Comparison of ENCODE assay signal across 8 mouse cellular contexts in genomic region chr2:80266894-80267293, GRCm38 (mm10). TPM values are rescaled to one million over a fixed set of nuclear protein-coding genes. Genes with fewer than 3 reads are reported as not detected.
DNase-seq lines count a peak whose midpoint lies in the region; ATAC-seq and TF ChIP-seq lines count a peak whose summit lies in the region.

No protein-coding gene starts in this region.

- peak; percentile 61 for DNase-seq in ES-E14 (ENCODE audit: low read depth, low spot score)
- peak; percentile 64 for DNase-seq in c-Kit-positive CD71-negative TER-119-negative erythroid progenitor cells, embryonic 14.5 days (ENCODE audit: low read depth)
- DNase-seq in heart, postnatal 10 days: peak; percentile 76 to 78
- peak; percentile 19 for DNase-seq in large intestine, adult 2 months (ENCODE audit: low read depth, low spot score)
- peak; percentile 75 for DNase-seq in testis, postnatal 10 days (ENCODE audit: low spot score)

- H3K27ac ChIP-seq in ES-E14 (ENCODE audit: insufficient read depth, low read depth, low read length, poor library complexity, severe bottlenecking): no peak overlapping the region
- no peak overlapping the region for H3K27ac ChIP-seq in forebrain, embryonic 12.5 days
- no peak overlapping the region for H3K27ac ChIP-seq in liver, embryonic 16.5 days (ENCODE audit: low read length)
- no peak overlapping the region for H3K27ac ChIP-seq in neural tube, embryonic 12.5 days

- intact Hi-C loops in heart, postnatal 10 days (cut with DNase I): loop anchor here (1.0 kb wide), 1 partner anchor 402 kb away; no protein-coding TSS in a partner anchor

- WGBS in forebrain, embryonic 12.5 days: 22% methylated on average over 11 of the region's 11 CpGs
- 13% methylated on average over 11 of the region's 11 CpGs for WGBS in large intestine, adult 2 months
- 11% methylated on average over 11 of the region's 11 CpGs for WGBS in liver, embryonic 16.5 days (ENCODE audit: insufficient replicate concordance)
- WGBS in neural tube, embryonic 12.5 days: 18% methylated on average over 11 of the region's 11 CpGs

- no peaks in the 10 kb centered on the region for H3K36me3 ChIP-seq in ES-E14 (ENCODE audit: control insufficient read depth, insufficient read depth, low read length, poor library complexity, severe bottlenecking)
- H3K36me3 ChIP-seq in forebrain, embryonic 12.5 days (replicated peaks): no peaks in the 10 kb centered on the region
- no peaks in the 10 kb centered on the region for H3K36me3 ChIP-seq in liver, embryonic 16.5 days (ENCODE audit: control insufficient read depth, insufficient read depth)
- H3K36me3 ChIP-seq in neural tube, embryonic 12.5 days: no peaks in the 10 kb centered on the region

- in situ Hi-C loops in ES-E14 (cut with MboI; ENCODE audit: low sequenced_read_pairs in 2 of 2, unreplicated experiment in 2 of 2): loop anchor here in 1 of 2 experiments (5.0 kb wide), 1 partner anchor 400 kb away; no protein-coding TSS in a partner anchor

- H3K4me3 ChIP-seq in ES-E14 (ENCODE audit: insufficient read depth in 1 of 2, low read depth in 1 of 2, low read length in 2 of 2, poor library complexity in 1 of 2, severe bottlenecking in 1 of 2): no peak overlapping the region; a peak in 1 of 4 replicates
- no peak overlapping the region for H3K4me3 ChIP-seq in forebrain, embryonic 12.5 days (replicated peaks)
- H3K4me3 ChIP-seq in liver, embryonic 16.5 days (ENCODE audit: low read depth, low read length): no peak overlapping the region
- H3K4me3 ChIP-seq in neural tube, embryonic 12.5 days: no peak overlapping the region

- ATAC-seq in forebrain, embryonic 12.5 days (ENCODE audit: low FRiP score): peak; percentile 68; the same call in 1 of the 2 replicates
- no peak; the same call in 1 of the 2 replicates for ATAC-seq in liver, embryonic 16.5 days (ENCODE audit: low read depth)
- 0 out of 2 replicates have a peak, but pooled peaks have one; percentile 17 for ATAC-seq in neural tube, embryonic 12.5 days (ENCODE audit: low FRiP score, low read depth)

- no peaks in the 10 kb centered on the region for H3K9me3 ChIP-seq in ES-E14 (ENCODE audit: control insufficient read depth, insufficient read depth, low read depth, low read length)
- H3K9me3 ChIP-seq in forebrain, embryonic 12.5 days: no peaks in the 10 kb centered on the region
- no peaks in the 10 kb centered on the region for H3K9me3 ChIP-seq in liver, embryonic 16.5 days (replicated peaks; ENCODE audit: control insufficient read depth, low read length)
- no peaks in the 10 kb centered on the region for H3K9me3 ChIP-seq in neural tube, embryonic 12.5 days

- no peak overlapping the region for H3K9ac ChIP-seq in ES-E14 (ENCODE audit: insufficient read depth, low read depth, low read length, poor library complexity, severe bottlenecking)
- no peak overlapping the region for H3K9ac ChIP-seq in forebrain, embryonic 12.5 days
- no peak overlapping the region for H3K9ac ChIP-seq in liver, embryonic 16.5 days (ENCODE audit: low read depth, low read length)
- no peak overlapping the region for H3K9ac ChIP-seq in neural tube, embryonic 12.5 days

- H3K4me2 ChIP-seq in forebrain, embryonic 12.5 days: peak overlapping the region; percentile 34; the same call in 1 of the 2 replicates
- peak overlapping the region; percentile 15; the same call in 1 of the 2 replicates for H3K4me2 ChIP-seq in liver, embryonic 16.5 days (ENCODE audit: low read depth, low read length)
- peak overlapping the region; percentile 24; the same call in 1 of the 2 replicates for H3K4me2 ChIP-seq in neural tube, embryonic 12.5 days (replicated peaks)

- no peaks in the 10 kb centered on the region for H3K27me3 ChIP-seq in forebrain, embryonic 12.5 days
- no peaks in the 10 kb centered on the region for H3K27me3 ChIP-seq in liver, embryonic 16.5 days (ENCODE audit: control insufficient read depth, insufficient read depth, low read depth, low read length)
- no peaks in the 10 kb centered on the region for H3K27me3 ChIP-seq in neural tube, embryonic 12.5 days (replicated peaks)

- H3K4me1 ChIP-seq in ES-E14 (ENCODE audit: control insufficient read depth in 2 of 2, insufficient read depth in 2 of 2, low read length in 2 of 2, poor library complexity in 1 of 2): no peaks in the 10 kb centered on the region
- H3K4me1 ChIP-seq in forebrain, embryonic 12.5 days: no peaks in the 10 kb centered on the region
- H3K4me1 ChIP-seq in liver, embryonic 16.5 days (ENCODE audit: control insufficient read depth, low read depth, low read length): no peaks in the 10 kb centered on the region
- H3K4me1 ChIP-seq in neural tube, embryonic 12.5 days: no peaks in the 10 kb centered on the region

TF ChIP-seq in ES-E14, 5 proteins besides CTCF, POLR2A, EP300 and RAD21:
- TF ChIP-seq ZC3H11A (IDR thresholded peaks at IDR 0.05; ENCODE audit: borderline replicate concordance, low read depth, low read length) (peak; percentile 79), ZNF384 (IDR thresholded peaks at IDR 0.05; ENCODE audit: low read depth, low read length) (no peak)

RNA-seq across cellular contexts. Expression of gene Prdx6b, which starts 25.4 kb away (rescaled TPM):
- not detected in 2 replicates for total RNA-seq in ES-E14 (2012; rRNA removed)
- polyA plus RNA-seq in forebrain, embryonic 12.5 days (2016; fragmentation: Nextera tagmentation; extraction: Ambion mirVana): not detected in 2 replicates
- total RNA-seq in heart, postnatal 10 days (2021): not detected
- not detected in 2 replicates for polyA plus RNA-seq in large intestine, adult 2 months (2012; rRNA removed)
- polyA plus RNA-seq in liver, embryonic 16.5 days (2015; fragmentation: Nextera tagmentation; extraction: Ambion mirVana): 0.02 TPM in 1 of 2 replicates, not detected in the other
- polyA plus RNA-seq in neural tube, embryonic 12.5 days (2016; fragmentation: Nextera tagmentation; extraction: Ambion mirVana): not detected in 2 replicates

RNA-seq across cellular contexts. Expression of gene Dnajc10, which starts 48.4 kb away (rescaled TPM):
- total RNA-seq in ES-E14 (2012; rRNA removed): 78.3 and 78.4 TPM in 2 replicates
- polyA plus RNA-seq in forebrain, embryonic 12.5 days (2016; fragmentation: Nextera tagmentation; extraction: Ambion mirVana): 80.4 and 80.8 TPM in 2 replicates
- 10 to 100 TPM; 46.6 to 46.8 TPM for total RNA-seq in heart, postnatal 10 days (2021)
- polyA plus RNA-seq in large intestine, adult 2 months (2012; rRNA removed): 21.1 and 22.1 TPM in 2 replicates
- 16.7 and 17.8 TPM in 2 replicates for polyA plus RNA-seq in liver, embryonic 16.5 days (2015; fragmentation: Nextera tagmentation; extraction: Ambion mirVana)
- polyA plus RNA-seq in neural tube, embryonic 12.5 days (2016; fragmentation: Nextera tagmentation; extraction: Ambion mirVana): 80.8 and 83.9 TPM in 2 replicates

Comparison
In these comparisons a context has a peak if more than half of its experiments do, and no peak if none do; other contexts are left out.
1. DNase-seq: peak in every context shown above with its lines; median percentile 77 in heart, postnatal 10 days; 75 in testis, postnatal 10 days; 64 in c-Kit-positive CD71-negative TER-119-negative erythroid progenitor cells, embryonic 14.5 days; 61 in ES-E14; 19 in large intestine, adult 2 months.